ENCODE assay signal across 10 mouse cellular contexts in genomic region chr17:63012571-63012923, GRCm38 (mm10).
A peak's percentile ranks its signal among the peaks of the same experiment; 100 is the strongest.
DNase-seq lines count a peak whose midpoint lies in the region; ATAC-seq and TF ChIP-seq lines count a peak whose summit lies in the region.
"Had no signal": no experiment of that assay in that cellular context is flagged by ENCODE, and none has a peak within 500 bp of the region (broad histone marks: within the 10 kb centered on the region; RNA-seq: fewer than 3 reads in every experiment).

No protein-coding gene starts in this region.

- no peak overlapping the region for H3K4me2 ChIP-seq in forebrain, postnatal 0 days (ENCODE audit: low read depth)
- no peak overlapping the region for H3K4me2 ChIP-seq in forebrain, embryonic 14.5 days (ENCODE audit: low read length)
- no peak overlapping the region for H3K4me2 ChIP-seq in heart, embryonic 14.5 days (ENCODE audit: low read length)
- no peak overlapping the region for H3K4me2 ChIP-seq in intestine, embryonic 15.5 days (replicated peaks)
- H3K4me2 ChIP-seq: hindbrain, embryonic 13.5 days had no signal

- peak; percentile 53 for ATAC-seq in forebrain, postnatal 0 days
- ATAC-seq in forebrain, embryonic 14.5 days: no peak
- no peak for ATAC-seq in heart, embryonic 14.5 days (ENCODE audit: insufficient number of reproducible peaks, insufficient read depth, low FRiP score, low read depth)
- ATAC-seq in intestine, embryonic 15.5 days: peak; percentile 50
- ATAC-seq: CD4-positive, CD25-positive, alpha-beta regulatory T cell, adult 4 months had no signal

- H3K4me1 ChIP-seq in forebrain, postnatal 0 days (ENCODE audit: insufficient read depth): no peaks in the 10 kb centered on the region
- peaks cover 6% of the 10 kb centered on the region for H3K4me1 ChIP-seq in forebrain, embryonic 14.5 days (ENCODE audit: control insufficient read depth, insufficient read depth, low read length)
- H3K4me1 ChIP-seq in heart, embryonic 14.5 days (ENCODE audit: control insufficient read depth in 2 of 2, insufficient read depth in 2 of 2, low read length in 2 of 2): peaks cover 11 to 13% of the 10 kb centered on the region in 2 experiments
- peaks cover 11% of the 10 kb centered on the region; the same call in 1 of the 2 replicates for H3K4me1 ChIP-seq in intestine, embryonic 15.5 days (replicated peaks)

- H3K9me3 ChIP-seq in forebrain, postnatal 0 days (ENCODE audit: low read length): no peaks in the 10 kb centered on the region
- H3K9me3 ChIP-seq in forebrain, embryonic 14.5 days (replicated peaks; ENCODE audit: control insufficient read depth, low read length): no peaks in the 10 kb centered on the region
- no peaks in the 10 kb centered on the region for H3K9me3 ChIP-seq in heart, embryonic 14.5 days (ENCODE audit: control insufficient read depth, low read length)
- no peaks in the 10 kb centered on the region for H3K9me3 ChIP-seq in intestine, embryonic 15.5 days
- H3K9me3 ChIP-seq: hindbrain, embryonic 13.5 days had no signal

- no peak overlapping the region for H3K4me3 ChIP-seq in forebrain, postnatal 0 days (ENCODE audit: low read depth, low read length)
- H3K4me3 ChIP-seq in forebrain, embryonic 14.5 days (ENCODE audit: low read depth, low read length): no peak overlapping the region
- H3K4me3 ChIP-seq in heart, embryonic 14.5 days (ENCODE audit: control insufficient read depth in 1 of 2, insufficient read depth in 1 of 2, low read depth in 1 of 2, low read length in 2 of 2): no peak overlapping the region
- no peak overlapping the region for H3K4me3 ChIP-seq in left cerebral cortex, adult 2 months
- no peak overlapping the region for H3K4me3 ChIP-seq in intestine, embryonic 15.5 days (replicated peaks)
- H3K4me3 ChIP-seq: hindbrain, embryonic 13.5 days had no signal

- DNase-seq in forebrain, postnatal 0 days: no peak
- no peak for DNase-seq in forebrain, embryonic 14.5 days (ENCODE audit: low spot score)
- DNase-seq in heart, adult 18-20 months: no peak
- no peak for DNase-seq in left cerebral cortex, adult 2 months (ENCODE audit: extremely low spot score in 1 of 2, low spot score in 2 of 2)
- no peak for DNase-seq in left cerebral cortex, adult 9 months (ENCODE audit: low spot score in 2 of 2)
- DNase-seq in right cerebral cortex, adult 18-20 months: no peak

- H3K27me3 ChIP-seq in forebrain, postnatal 0 days (ENCODE audit: insufficient read depth, low read length): no peaks in the 10 kb centered on the region
- no peaks in the 10 kb centered on the region for H3K27me3 ChIP-seq in forebrain, embryonic 14.5 days (replicated peaks; ENCODE audit: control insufficient read depth, insufficient read depth, low read length)
- no peaks in the 10 kb centered on the region for H3K27me3 ChIP-seq in heart, embryonic 14.5 days (ENCODE audit: control insufficient read depth, insufficient read depth, low read length)
- no peaks in the 10 kb centered on the region for H3K27me3 ChIP-seq in intestine, embryonic 15.5 days (replicated peaks)
- H3K27me3 ChIP-seq: hindbrain, embryonic 13.5 days had no signal

- H3K27ac ChIP-seq in forebrain, postnatal 0 days (ENCODE audit: low read depth, low read length): no peak overlapping the region
- H3K27ac ChIP-seq in forebrain, embryonic 14.5 days (ENCODE audit: low read depth, low read length): no peak overlapping the region
- peak overlapping the region; percentile 68 to 88 for H3K27ac ChIP-seq in heart, embryonic 14.5 days (replicated peaks in 1 of 2; ENCODE audit: control insufficient read depth in 1 of 2, insufficient read depth in 1 of 2, low read depth in 2 of 2, low read length in 2 of 2)
- H3K27ac ChIP-seq in left cerebral cortex, adult 2 months: peak overlapping the region; percentile 59; the same call in 1 of the 2 replicates
- no peak overlapping the region for H3K27ac ChIP-seq in intestine, embryonic 15.5 days
- H3K27ac ChIP-seq: hindbrain, embryonic 13.5 days had no signal

- H3K9ac ChIP-seq in forebrain, postnatal 0 days: no peak overlapping the region
- no peak overlapping the region for H3K9ac ChIP-seq in forebrain, embryonic 14.5 days (ENCODE audit: low read length)
- no peak overlapping the region for H3K9ac ChIP-seq in heart, embryonic 14.5 days (ENCODE audit: low read length)
- no peak overlapping the region for H3K9ac ChIP-seq in intestine, embryonic 15.5 days
- H3K9ac ChIP-seq: hindbrain, embryonic 13.5 days had no signal

- 74% methylated on average over 3 of the region's 3 CpGs for WGBS in forebrain, postnatal 0 days
- 68% methylated on average over 3 of the region's 3 CpGs for WGBS in forebrain, embryonic 14.5 days
- WGBS in heart, embryonic 14.5 days: 25% methylated on average over 3 of the region's 3 CpGs
- WGBS in intestine, embryonic 15.5 days: 41% methylated on average over 3 of the region's 3 CpGs

- intact Hi-C loops in left cerebral cortex, adult 2 months (cut with DNase I): loop anchor here (1.0 to 5.0 kb wide), 3 partner anchors 65 to 134 kb away; partner anchors contain the start of gene Efna5

- no peak for TF ChIP-seq CTCF in forebrain, postnatal 0 days (IDR thresholded peaks at IDR 0.05; ENCODE audit: low read depth)
- no peak for TF ChIP-seq CTCF in left cerebral cortex, adult 2 months (IDR thresholded peaks at IDR 0.05)

- H3K36me3 ChIP-seq in forebrain, postnatal 0 days (ENCODE audit: insufficient read depth): no peaks in the 10 kb centered on the region
- no peaks in the 10 kb centered on the region for H3K36me3 ChIP-seq in forebrain, embryonic 14.5 days (ENCODE audit: control insufficient read depth, insufficient read depth, low read length)
- no peaks in the 10 kb centered on the region for H3K36me3 ChIP-seq in heart, embryonic 14.5 days (ENCODE audit: control insufficient read depth, insufficient read depth, low read length)
- H3K36me3 ChIP-seq in intestine, embryonic 15.5 days: no peaks in the 10 kb centered on the region
- H3K36me3 ChIP-seq: hindbrain, embryonic 13.5 days had no signal

Comparison
In these comparisons a context has a peak if more than half of its experiments do, and no peak if none do; other contexts are left out.
1. ATAC-seq: peak in forebrain, postnatal 0 days (single experiment) and intestine, embryonic 15.5 days (single experiment); none in forebrain, embryonic 14.5 days (single experiment) and heart, embryonic 14.5 days (single experiment).
2. H3K27ac ChIP-seq: peak in heart, embryonic 14.5 days (2 of 2) and left cerebral cortex, adult 2 months (single experiment); none in forebrain, postnatal 0 days (single experiment), forebrain, embryonic 14.5 days (single experiment) and intestine, embryonic 15.5 days (single experiment).